Mouse (Mus musculus) kidney, adult 2 months (tissue): ENCODE data around the gene Gm11568.

Source experiments
- CTCF ChIP-seq: fragments of 200-500 bp; conservative IDR thresholded peaks from 2 replicates; pipeline ENCODE4 v1.5.1; 2011; ENCODE audit warnings: low read depth, mild to moderate bottlenecking, control low read depth, low read length, moderate library complexity, mixed read lengths; ENCODE audit not compliant: insufficient read depth, insufficient read length
- POLR2A ChIP-seq: fragments of 200-500 bp; IDR thresholded peaks from one replicate; pipeline ENCODE4 v1.6.1; 2011; ENCODE audit warnings: low read depth, low read length, control low read depth

DNA sequence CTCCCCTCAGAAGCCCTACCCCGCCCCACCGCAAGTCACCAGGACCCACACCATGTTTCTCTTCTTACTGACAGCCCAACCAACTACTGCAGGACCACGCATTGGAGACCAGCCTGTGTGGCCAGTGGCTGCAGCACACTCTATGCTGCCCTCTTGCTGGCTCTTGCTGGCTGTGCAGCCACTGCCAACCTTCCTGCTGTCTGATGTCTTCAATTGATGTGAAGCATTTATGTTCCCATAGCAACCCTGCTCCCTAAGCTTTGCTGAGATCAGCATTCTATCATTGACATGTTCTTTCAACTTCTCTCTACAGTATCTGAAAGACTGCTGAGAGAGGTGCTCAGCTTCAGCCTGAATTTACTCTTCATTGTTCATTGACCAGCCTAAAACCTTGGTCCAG, 3.6 kb upstream of the Gm11568 start:
- no peak for TF ChIP-seq POLR2A
- TF ChIP-seq CTCF, result peak; percentile 45
